Mouse (Mus musculus): ENCODE results near the gene Kcnab2.

The Kcnab2 gene

GRCm38 (mm10) chr4:152477466-152478223, at the start of gene Kcnab2:
TSS of gene Kcnab2 (minus strand) at chr4:152477871.
- DNase-seq: peak; percentile 99

DNA sequence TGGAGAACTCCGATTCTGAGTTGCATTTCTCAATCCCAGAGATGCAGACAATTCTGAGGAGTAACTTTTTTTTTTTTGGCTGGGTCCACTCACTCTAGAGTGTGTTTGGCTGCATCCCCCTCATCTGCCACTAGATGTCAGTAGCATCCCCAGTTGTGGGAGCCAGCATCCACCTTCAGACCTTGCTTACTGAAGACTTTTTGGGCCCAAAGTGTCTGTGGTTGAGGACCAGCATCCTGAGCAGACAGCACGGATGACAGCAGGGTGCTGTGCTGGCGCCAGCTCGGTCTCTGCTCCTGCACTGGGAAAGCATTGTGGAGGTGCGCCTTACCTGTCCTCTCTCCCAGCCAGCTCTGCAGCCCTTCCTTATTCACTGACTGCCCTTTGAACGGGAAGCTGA, 42.4 kb upstream of the Kcnab2 start:
- DNase-seq: peak; percentile 15 to 57

DNA sequence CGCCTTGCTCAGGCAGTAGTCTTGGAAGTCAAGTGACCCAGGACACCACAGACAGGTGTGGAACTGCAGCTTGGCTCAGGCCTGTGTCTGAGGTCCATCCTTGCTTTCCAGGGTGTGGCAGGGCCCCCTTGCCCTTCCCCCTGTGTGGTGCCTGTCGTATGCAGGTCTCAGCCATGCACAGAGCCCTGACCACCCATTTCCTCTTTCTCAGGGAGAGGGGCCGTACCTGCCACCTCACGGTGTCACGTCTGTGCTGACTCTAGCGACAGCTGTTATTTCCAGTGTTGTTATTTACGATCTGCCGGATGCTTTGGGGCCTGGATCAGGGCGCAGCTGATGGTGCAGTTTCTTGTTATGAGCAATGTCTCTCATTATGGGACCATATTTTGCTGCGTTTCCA, 41.4 kb upstream of the Kcnab2 start:
- no peak for DNase-seq

GRCm38 (mm10) chr4:152514884-152515283, 37.2 kb upstream of the Kcnab2 start:
- DNase-seq: no peak

- no peak for DNase-seq
These were observed 34.7 kb upstream of the Kcnab2 start for GRCm38 (mm10) chr4:152512221-152512925.

- DNase-seq: no peak
These were observed 16.7 kb upstream of the Kcnab2 start for GRCm38 (mm10) chr4:152494360-152494879.

- peak; percentile 48 to 82 for DNase-seq
These were observed 13.7 kb upstream of the Kcnab2 start for GRCm38 (mm10) chr4:152491250-152491899.

DNA sequence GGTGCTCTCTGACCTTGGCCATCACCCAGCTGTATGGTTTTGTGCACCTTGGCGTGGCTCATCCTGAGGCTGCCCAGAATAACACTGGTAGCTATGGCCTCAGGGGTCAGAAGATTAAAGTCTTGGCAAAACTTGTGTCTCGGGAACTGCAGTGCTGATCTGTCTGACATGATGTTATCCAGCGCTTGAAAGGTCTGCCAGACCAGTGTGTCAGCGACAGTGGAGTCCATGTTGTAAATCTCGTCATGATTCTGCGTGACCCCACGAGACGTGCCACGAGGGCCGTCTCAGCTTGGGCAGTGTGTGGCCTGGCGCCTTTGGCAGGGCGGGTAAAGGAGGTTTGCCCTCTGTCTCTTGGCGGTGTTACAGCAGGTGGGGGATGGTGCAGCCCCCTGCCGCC, 12.6 kb upstream of the Kcnab2 start:
- DNase-seq: no peak

GRCm38 (mm10) chr4:152488046-152488445, 10.4 kb upstream of the Kcnab2 start:
- DNase-seq: no peak

GRCm38 (mm10) chr4:152480426-152480825, 2.8 kb upstream of the Kcnab2 start:
- no peak for DNase-seq

DNA sequence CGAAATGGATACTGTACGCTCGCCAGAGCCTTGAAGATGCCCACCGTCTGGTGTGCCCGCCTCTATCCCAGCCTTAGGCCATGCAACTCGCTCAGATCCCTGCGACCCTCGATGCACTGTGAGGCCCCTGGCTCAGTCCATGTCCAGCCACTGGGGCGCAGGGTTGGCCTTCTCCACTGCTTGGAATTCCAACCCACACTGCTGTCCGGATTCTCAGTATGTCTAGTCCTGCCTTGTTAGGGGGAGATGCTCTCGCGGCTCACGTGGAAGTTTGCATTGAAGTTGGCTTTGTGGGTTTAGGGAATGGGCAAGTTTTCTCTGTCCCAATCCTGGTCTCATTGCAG, 525 bp upstream of the Kcnab2 start:
- no peak for DNase-seq

DNA sequence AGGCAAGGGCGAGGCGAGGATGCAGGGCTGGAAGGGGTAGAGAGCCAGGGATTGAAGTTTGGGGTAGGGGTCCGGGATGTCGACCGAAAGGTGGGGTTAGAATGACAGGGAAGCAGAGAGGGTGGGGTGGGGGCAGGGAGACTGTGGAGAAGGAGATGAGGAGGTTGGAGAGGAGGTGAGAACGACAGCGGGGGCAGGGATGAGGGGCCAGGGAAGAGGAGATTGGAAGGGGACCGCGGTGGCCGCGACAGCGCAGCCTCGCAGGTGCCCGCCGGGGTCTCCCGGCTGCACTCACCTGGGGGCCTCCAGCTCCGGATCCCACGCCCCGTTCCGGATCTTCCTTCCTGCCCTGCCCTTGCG, 585 bp downstream of the Kcnab2 start:
- DNase-seq: no peak

- DNase-seq: no peak
These were observed 1.1 kb downstream of the Kcnab2 start, which contains the start of gene Nphp4 for GRCm38 (mm10) chr4:152476427-152477023. TSS of gene Nphp4 (plus strand) at chr4:152476706.

DNA sequence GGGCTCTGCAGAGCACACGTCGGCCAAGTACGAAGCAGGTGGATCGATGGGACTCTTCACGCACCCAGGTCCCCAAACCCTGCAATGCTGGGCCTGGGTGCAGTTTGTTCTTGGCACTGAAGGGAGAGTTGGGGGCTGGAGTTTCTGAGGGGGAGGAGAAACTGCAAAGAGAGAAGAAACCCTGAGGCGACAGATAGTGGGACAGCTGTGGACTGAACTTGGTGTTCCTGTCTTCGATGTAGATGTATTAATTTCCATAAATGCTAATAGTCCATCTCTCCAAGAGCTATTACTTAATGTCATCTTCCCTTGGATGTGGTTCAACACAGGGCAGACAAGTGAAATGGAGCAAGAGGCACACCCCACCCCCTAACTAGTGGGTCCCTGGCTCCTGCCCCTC, 1.7 kb downstream of the Kcnab2 start:
- DNase-seq: no peak

DNA sequence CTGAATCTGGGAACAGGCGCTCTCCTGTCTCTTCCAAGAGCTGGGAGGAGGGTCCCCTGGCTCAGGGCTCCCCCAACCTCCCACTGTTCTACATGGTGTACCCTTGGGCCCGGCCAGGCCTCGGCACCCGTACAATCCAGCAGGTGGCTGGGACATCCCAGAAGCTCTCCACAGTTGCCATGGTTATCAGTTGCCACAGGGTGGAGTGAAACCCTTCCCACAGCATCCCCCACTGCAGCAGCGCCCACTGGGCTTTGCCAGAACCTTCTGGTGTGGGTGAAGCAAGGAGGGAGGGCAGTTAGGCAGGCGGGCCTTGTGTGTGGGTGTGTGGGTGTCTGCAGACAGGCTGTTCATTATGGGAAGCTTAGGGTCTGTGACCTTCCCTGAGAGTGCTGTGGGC, 9.7 kb downstream of the Kcnab2 start:
- no peak for DNase-seq

DNA sequence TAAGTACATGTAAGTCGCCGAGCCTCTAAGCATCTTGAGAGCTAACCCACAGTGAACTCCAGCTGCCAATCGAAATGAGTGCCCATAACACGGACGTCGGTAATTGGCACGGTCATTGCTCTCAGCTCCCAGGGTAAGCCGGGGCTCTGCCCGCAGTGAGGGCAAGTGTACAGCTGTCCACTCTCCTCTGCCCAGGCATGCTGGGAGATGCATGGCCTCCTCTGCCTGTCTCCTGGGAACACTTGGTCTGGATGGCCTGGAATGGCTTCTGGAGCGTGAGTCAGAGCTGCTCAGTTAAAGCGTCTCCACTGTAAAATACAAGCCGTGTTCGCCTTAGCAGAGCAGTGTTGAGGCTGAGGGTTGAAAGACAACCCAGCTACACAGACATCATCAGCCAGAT, 11.1 kb downstream of the Kcnab2 start:
- no peak for DNase-seq

DNA sequence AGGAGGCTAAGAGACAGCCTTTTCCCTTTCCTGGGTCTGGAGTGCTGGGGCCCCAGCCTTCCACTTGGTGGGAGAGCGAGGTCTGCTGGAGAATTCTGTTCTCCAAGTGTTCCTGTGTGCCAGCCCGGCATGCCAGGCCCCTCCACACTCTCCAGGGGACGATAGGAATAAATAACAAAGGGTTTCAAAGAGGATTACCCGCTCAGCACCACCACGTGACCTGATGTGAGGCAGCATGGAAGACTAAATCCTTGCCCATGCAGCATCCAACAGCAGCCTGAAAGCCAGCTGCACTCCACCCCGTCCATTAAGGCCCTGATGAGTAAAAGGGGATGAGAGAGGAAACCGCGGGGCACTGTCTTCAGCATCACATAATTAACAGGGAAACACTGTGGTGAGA, 12.6 kb downstream of the Kcnab2 start:
- DNase-seq: no peak

DNA sequence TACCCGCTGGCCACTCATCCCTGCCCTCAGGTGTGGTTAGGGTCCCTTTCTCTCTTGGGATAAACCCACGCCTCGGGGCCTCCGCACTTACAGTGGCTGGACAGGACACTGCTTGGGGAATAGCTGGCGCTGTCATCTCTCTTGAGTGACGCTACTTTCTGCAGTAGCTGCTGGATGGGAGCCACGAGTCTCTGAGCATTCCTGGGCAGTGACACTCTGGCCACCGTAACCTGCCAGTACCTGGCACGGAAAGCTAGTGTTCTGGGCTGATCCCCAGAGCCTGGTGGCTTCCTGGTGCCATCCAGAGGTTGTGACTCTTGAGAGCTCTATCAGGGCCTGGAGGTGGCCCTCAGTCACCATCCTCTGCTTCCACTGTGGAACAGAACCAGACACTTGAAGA, 14.5 kb downstream of the Kcnab2 start:
- peak; percentile 25 to 28 for DNase-seq

DNA sequence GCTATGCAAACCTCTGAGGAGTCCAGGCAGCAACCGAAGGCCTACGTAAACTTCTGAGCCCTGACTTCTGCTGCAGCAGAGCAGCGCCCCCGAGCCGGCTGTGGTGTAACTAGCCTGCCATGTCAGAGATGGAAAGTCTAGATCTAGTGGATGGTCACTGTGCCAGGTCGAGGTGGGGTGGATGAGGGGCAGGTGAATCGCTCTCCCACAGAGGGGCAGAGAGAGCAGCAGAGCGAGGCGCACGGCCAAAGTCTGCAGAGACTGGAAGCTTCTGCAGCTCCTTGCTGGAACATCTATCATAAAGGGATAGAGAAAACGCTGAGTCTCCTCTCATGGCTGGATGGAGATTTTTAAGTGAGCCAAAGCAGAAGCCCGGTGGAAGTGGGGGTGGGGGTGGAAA, 15.2 kb downstream of the Kcnab2 start:
- peak; percentile 78 to 83 for DNase-seq

DNA sequence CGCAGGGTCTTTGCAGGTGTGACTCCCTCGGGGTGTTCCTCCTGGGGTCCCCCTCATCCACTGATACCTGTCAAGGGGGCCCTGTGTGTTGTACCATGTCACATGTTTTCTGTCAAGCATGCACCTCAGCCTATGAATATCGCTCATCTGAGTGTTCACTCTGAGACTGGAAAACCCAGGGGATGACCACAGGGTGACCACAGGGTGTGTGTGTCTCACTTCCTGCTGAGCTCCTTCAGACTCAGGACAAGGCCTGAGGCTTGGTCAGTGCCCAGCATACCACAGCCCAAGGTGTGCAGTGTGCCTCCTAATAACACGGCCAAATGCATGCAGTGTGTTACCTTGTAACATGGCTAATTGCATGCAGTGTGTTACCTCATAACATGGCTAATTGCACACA, 20.0 kb downstream of the Kcnab2 start:
- no peak for DNase-seq

DNA sequence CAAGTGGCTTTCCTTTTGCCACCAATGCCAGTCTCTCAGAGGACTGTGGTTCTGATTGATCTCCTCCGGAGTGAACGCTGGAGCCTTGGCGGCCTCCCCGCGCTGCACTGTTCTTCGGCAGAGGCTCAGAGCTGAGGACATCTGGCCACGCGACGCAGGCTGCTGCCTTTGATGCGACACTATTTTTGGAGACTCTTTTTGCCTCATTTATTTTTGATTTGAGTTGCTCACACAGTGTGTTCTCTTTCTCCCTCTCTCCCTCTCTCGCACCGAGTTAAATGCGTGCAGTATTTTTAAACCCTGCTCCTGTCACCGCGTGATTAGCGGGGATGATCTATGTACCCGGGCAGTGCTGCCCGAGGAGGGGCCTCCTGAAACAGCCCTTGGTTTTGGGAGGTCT, 21.1 kb downstream of the Kcnab2 start:
- no peak for DNase-seq

DNA sequence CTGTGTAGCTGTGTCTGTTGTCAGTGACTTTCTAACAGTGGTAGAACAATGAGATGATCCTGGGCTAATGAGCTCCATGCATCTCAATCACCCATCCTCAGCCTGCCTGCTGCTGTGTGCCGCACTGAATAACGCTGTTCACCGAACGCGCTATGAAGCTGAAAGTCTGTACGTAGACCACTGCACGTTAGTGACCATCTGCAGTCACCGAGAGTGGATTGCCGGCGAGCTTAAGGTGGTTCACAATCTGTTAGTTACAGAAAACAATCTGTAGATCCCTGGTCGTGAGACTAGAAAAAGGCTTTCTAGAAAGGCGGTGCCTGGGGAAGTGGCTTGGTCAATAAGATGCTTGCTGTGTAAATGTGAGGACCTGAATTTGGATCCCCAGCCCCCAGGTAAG, 23.5 kb downstream of the Kcnab2 start:
- DNase-seq: no peak

DNA sequence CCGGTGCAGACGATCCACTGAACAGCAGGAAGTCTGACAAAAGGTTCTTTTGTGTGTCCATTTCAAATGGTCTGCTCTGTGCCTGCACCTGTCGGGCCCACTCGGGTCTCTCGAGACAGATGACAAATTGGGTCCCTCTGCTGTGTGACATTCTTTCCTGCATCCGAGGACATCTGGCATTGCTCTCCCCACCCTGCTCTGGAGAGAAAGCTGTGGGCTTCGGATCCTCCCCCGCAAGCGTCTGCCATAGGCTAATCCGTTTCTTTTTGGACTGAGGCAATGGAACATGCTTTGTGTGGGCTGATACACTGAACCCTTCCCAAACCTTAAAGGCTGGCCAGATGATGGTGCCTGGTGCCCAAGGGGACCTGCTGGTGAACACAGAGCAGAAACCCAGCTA, 24.6 kb downstream of the Kcnab2 start:
- DNase-seq: no peak

- DNase-seq: no peak
These were observed 26.3 kb downstream of the Kcnab2 start for GRCm38 (mm10) chr4:152451371-152451770.
